Mouse (Mus musculus) gastrocnemius, adult 2 months (tissue): Measurements from ENCODE around the gene Matn4. TPM values are rescaled to one million over a fixed set of nuclear protein-coding genes. Genes with fewer than 3 reads are reported as not detected.

Experiments
- DNase-seq: peaks from one replicate; pipeline ENCODE4 v3.0.0; 2022
- H3K27ac ChIP-seq: fragments of 200-600 bp; 2 replicates; pipeline ENCODE4 v1.8.1; 2022; ENCODE audit warnings: mild to moderate bottlenecking
- H3K4me3 ChIP-seq: fragments of 200-600 bp; 2 replicates; pipeline ENCODE4 v1.8.1; 2022; ENCODE audit warnings: mild to moderate bottlenecking, moderate library complexity
- CTCF ChIP-seq: fragments of 200-600 bp; IDR thresholded peaks from 2 replicates; pipeline ENCODE4 v1.8.1; 2022; ENCODE audit warnings: antibody characterized with exemption, mild to moderate bottlenecking, moderate library complexity
- intact Hi-C: fragments of 180-260 bp; cut with DNase I; formaldehyde crosslinking; loops from one replicate; pipeline ENCODE4 v1.15.1; 2025
- total RNA-seq, 2 experiments: library from RNA; stranded (reverse); gene quantifications; 2 replicates each; pipeline ENCODE4 v1.2.3; 2021

Gene Matn4
- total RNA-seq, 2 experiments from 2014 or later = 0.56 to 1.7 TPM

GRCm38 (mm10) chr2:164421306-164421705, 16.3 kb upstream of the Matn4 start:
- no peak for DNase-seq

GRCm38 (mm10) chr2:164419489-164419888, 14.5 kb upstream of the Matn4 start:
- Histone ChIP-seq H3K27ac (no peak overlapping the region), H3K4me3 (no peak overlapping the region)
- TF ChIP-seq CTCF = no peak
- intact Hi-C loops = no loop called here
- DNase-seq = no peak

More at GRCm38 (mm10) chr2:164421306-164421705, 16.3 kb upstream of the Matn4 start:
- no peak for TF ChIP-seq CTCF
- intact Hi-C loops = no loop called here
- H3K27ac ChIP-seq = peak overlapping the region; percentile 67; the same call in 1 of the 2 replicates
- H3K4me3 ChIP-seq = no peak overlapping the region

- Histone ChIP-seq H3K4me3 (no peak overlapping the region), H3K27ac (no peak overlapping the region)
- TF ChIP-seq CTCF = no peak
- intact Hi-C loops = no loop called here
- DNase-seq = no peak
These were observed 13.4 kb upstream of the Matn4 start for GRCm38 (mm10) chr2:164418308-164418875.

- peak; percentile 94 for TF ChIP-seq CTCF
- intact Hi-C loops = loop anchor here (1.0 to 2.0 kb wide), 2 partner anchors 40 to 102 kb away; no protein-coding TSS in a partner anchor
- Histone ChIP-seq H3K4me3 (no peak overlapping the region), H3K27ac (0 out of 2 replicates have a peak overlapping the region, but pooled peaks have one; percentile 16)
- DNase-seq = no peak
These were observed 12.2 kb upstream of the Matn4 start for GRCm38 (mm10) chr2:164417198-164417597.

- DNase-seq = no peak
- Histone ChIP-seq H3K27ac (no peak overlapping the region), H3K4me3 (no peak overlapping the region)
- intact Hi-C loops = no loop called here
- TF ChIP-seq CTCF = no peak
These were observed 9.6 kb upstream of the Matn4 start for GRCm38 (mm10) chr2:164414581-164414980.

GRCm38 (mm10) chr2:164414167-164414566, 9.2 kb upstream of the Matn4 start:
- no peak for TF ChIP-seq CTCF
- intact Hi-C loops = no loop called here
- Histone ChIP-seq H3K27ac (no peak overlapping the region), H3K4me3 (no peak overlapping the region)
- no peak for DNase-seq

GRCm38 (mm10) chr2:164407708-164408107, 2.7 kb upstream of the Matn4 start:
- intact Hi-C loops = loop anchor here (2.0 kb wide), 1 partner anchor 303 kb away; no protein-coding TSS in a partner anchor
- Histone ChIP-seq H3K27ac (no peak overlapping the region), H3K4me3 (no peak overlapping the region)
- peak; percentile 90 for TF ChIP-seq CTCF
- peak; percentile 78 for DNase-seq

- Histone ChIP-seq H3K4me3 (no peak overlapping the region), H3K27ac (no peak overlapping the region)
- intact Hi-C loops = no loop called here
- TF ChIP-seq CTCF = no peak
- DNase-seq = no peak
These were observed 559 bp upstream of the Matn4 start for GRCm38 (mm10) chr2:164405519-164405918.

- Histone ChIP-seq H3K27ac (peak overlapping the region; percentile 62), H3K4me3 (peak overlapping the region; percentile 69)
- intact Hi-C loops = loop anchor here (5.0 kb wide), 1 partner anchor 118 kb away; no protein-coding TSS in a partner anchor
- DNase-seq = peak; percentile 74
- no peak for TF ChIP-seq CTCF
These were observed 624 bp downstream of the Matn4 start for GRCm38 (mm10) chr2:164404082-164404990.

- Histone ChIP-seq H3K27ac (no peak overlapping the region), H3K4me3 (peak overlapping the region; percentile 69)
- intact Hi-C loops = loop anchor here (5.0 kb wide), 1 partner anchor 119 kb away; no protein-coding TSS in a partner anchor
- TF ChIP-seq CTCF = no peak
- no peak for DNase-seq
These were observed 1.4 kb downstream of the Matn4 start for GRCm38 (mm10) chr2:164403396-164404081.

GRCm38 (mm10) chr2:164402906-164403305, 2.1 kb downstream of the Matn4 start, which contains the start of gene Rbpjl:
Rbpjl (plus strand) TSS chr2:164403141.
- DNase-seq = peak; percentile 86
- TF ChIP-seq CTCF = no peak; the same call in none of the 2 replicates
- intact Hi-C loops = loop anchor here (5.0 kb wide), 1 partner anchor 119 kb away; no protein-coding TSS in a partner anchor
- Histone ChIP-seq H3K27ac (no peak within 1 kb of the TSS), H3K4me3 (peak within 1 kb of the TSS; percentile 69)

- DNase-seq = no peak
- no peak overlapping the region for H3K27ac ChIP-seq
- intact Hi-C loops = no loop called here
- no peak for TF ChIP-seq CTCF
- H3K4me3 ChIP-seq = no peak overlapping the region
These were observed 8.0 kb downstream of the Matn4 start for GRCm38 (mm10) chr2:164396911-164397310.
